Mouse (Mus musculus): ENCODE measurements around the gene Noto. TPM values are rescaled to one million over a fixed set of nuclear protein-coding genes. Genes with fewer than 3 reads are reported as not detected.
A peak's percentile ranks its signal among the peaks of the same experiment; 100 is the strongest.

The Noto gene
- polyA plus RNA-seq, 1 experiment from 2014 or later, result not detected

- peak; percentile 89 for ATAC-seq (replicated peaks; ENCODE audit: low FRiP score, low read depth)
- peaks cover 5% of the 10 kb centered on the region for H3K4me1 ChIP-seq (replicated peaks; ENCODE audit: insufficient read depth, low read length)
- peak; percentile 94 for TF ChIP-seq CTCF (IDR thresholded peaks at IDR 0.05; ENCODE audit: low read depth)
- no peaks in the 10 kb centered on the region for H3K27me3 ChIP-seq (ENCODE audit: insufficient read depth, low read length)
- no peak overlapping the region for H3K9ac ChIP-seq (ENCODE audit: low read depth, low read length)
- 25% methylated on average over 10 of the region's 10 CpGs for WGBS
- H3K27ac ChIP-seq, result no peak overlapping the region
- H3K4me3 ChIP-seq (replicated peaks; ENCODE audit: low read depth, low read length), result no peak overlapping the region
- no peaks in the 10 kb centered on the region for H3K9me3 ChIP-seq (replicated peaks; ENCODE audit: low read length)
- no peaks in the 10 kb centered on the region for H3K36me3 ChIP-seq (ENCODE audit: insufficient read depth, low read length)
- DNase-seq (ENCODE audit: low spot score), result peak; percentile 98
- peak overlapping the region; percentile 41 for H3K4me2 ChIP-seq (ENCODE audit: low read length)
Measured at GRCm38 (mm10) chr6:85380201-85380900, 43.3 kb upstream of the Noto start.

DNA sequence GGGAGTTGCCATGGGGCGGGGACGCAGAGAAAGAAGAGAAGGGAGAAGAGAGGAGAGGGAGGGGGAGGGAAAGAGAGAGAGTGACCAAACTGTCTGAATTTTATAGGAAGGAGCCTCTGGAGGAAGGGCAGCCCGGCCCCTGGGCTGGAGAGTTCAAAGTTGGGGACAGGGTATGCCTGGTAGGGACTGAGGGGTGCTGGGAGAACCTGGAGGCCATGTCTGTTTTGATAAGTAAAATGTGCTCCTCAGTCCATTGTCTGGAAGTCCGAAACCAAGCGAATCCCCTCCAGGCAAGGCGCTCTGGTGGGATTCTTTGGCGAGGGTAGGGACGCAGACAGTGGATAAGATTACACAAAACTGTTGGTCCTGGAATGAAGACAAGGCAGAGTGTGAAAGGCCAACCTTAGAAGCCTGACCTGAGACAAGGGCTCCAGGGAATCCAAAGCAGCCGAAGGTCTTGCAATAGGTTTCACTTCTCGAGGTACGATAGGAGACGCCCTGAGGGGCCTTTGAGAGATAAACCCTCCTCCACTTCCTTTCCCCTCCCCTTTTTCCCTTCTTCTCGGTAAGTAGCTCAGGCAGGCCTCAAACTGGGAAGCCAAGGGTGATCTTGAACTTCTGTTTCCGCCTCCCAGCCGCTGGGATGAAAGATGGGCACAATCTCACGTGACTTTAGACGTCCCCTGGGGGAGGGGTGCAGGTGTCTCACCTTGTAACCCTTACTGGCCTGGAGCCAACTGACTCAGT, 42.6 kb upstream of the Noto start:
- no peak for TF ChIP-seq CTCF (IDR thresholded peaks at IDR 0.05; ENCODE audit: low read depth)
- H3K36me3 ChIP-seq (ENCODE audit: insufficient read depth, low read length), result no peaks in the 10 kb centered on the region
- peak; percentile 59 for DNase-seq (ENCODE audit: low spot score)
- ATAC-seq (replicated peaks; ENCODE audit: low FRiP score, low read depth), result peak; percentile 82; the same call in 1 of the 2 replicates
- no peak overlapping the region for H3K4me3 ChIP-seq (replicated peaks; ENCODE audit: low read depth, low read length)
- H3K27me3 ChIP-seq (ENCODE audit: insufficient read depth, low read length), result no peaks in the 10 kb centered on the region
- peaks cover 5% of the 10 kb centered on the region for H3K4me1 ChIP-seq (replicated peaks; ENCODE audit: insufficient read depth, low read length)
- H3K27ac ChIP-seq, result peak overlapping the region; percentile 66
- H3K9me3 ChIP-seq (replicated peaks; ENCODE audit: low read length), result no peaks in the 10 kb centered on the region
- H3K4me2 ChIP-seq (ENCODE audit: low read length), result peak overlapping the region; percentile 41
- WGBS, result 21% methylated on average over 17 of the region's 17 CpGs
- H3K9ac ChIP-seq (ENCODE audit: low read depth, low read length), result peak overlapping the region; percentile 18; the same call in 1 of the 2 replicates

GRCm38 (mm10) chr6:85381648-85382020, 42.1 kb upstream of the Noto start:
- DNase-seq (ENCODE audit: low spot score), result no peak
- no peaks in the 10 kb centered on the region for H3K27me3 ChIP-seq (ENCODE audit: insufficient read depth, low read length)
- no peak overlapping the region for H3K9ac ChIP-seq (ENCODE audit: low read depth, low read length)
- no peak for ATAC-seq (replicated peaks; ENCODE audit: low FRiP score, low read depth)
- peaks cover 5% of the 10 kb centered on the region for H3K4me1 ChIP-seq (replicated peaks; ENCODE audit: insufficient read depth, low read length)
- H3K36me3 ChIP-seq (ENCODE audit: insufficient read depth, low read length), result no peaks in the 10 kb centered on the region
- no peak overlapping the region for H3K27ac ChIP-seq
- no peak for TF ChIP-seq CTCF (IDR thresholded peaks at IDR 0.05; ENCODE audit: low read depth)
- WGBS, result 88% methylated on average over 10 of the region's 10 CpGs
- H3K9me3 ChIP-seq (replicated peaks; ENCODE audit: low read length), result no peaks in the 10 kb centered on the region
- no peak overlapping the region for H3K4me2 ChIP-seq (ENCODE audit: low read length)
- H3K4me3 ChIP-seq (replicated peaks; ENCODE audit: low read depth, low read length), result no peak overlapping the region

GRCm38 (mm10) chr6:85382791-85383190, 40.9 kb upstream of the Noto start:
- Histone ChIP-seq H3K4me2 (ENCODE audit: low read length) (no peak overlapping the region), H3K36me3 (ENCODE audit: insufficient read depth, low read length) (no peaks in the 10 kb centered on the region), H3K9ac (ENCODE audit: low read depth, low read length) (no peak overlapping the region), H3K9me3 (replicated peaks; ENCODE audit: low read length) (no peaks in the 10 kb centered on the region), H3K27ac (no peak overlapping the region), H3K4me3 (replicated peaks; ENCODE audit: low read depth, low read length) (no peak overlapping the region), H3K27me3 (ENCODE audit: insufficient read depth, low read length) (no peaks in the 10 kb centered on the region), H3K4me1 (replicated peaks; ENCODE audit: insufficient read depth, low read length) (peaks cover 5% of the 10 kb centered on the region)
- DNase-seq (ENCODE audit: low spot score), result no peak
- WGBS, result 74% methylated on average over 2 of the region's 2 CpGs
- ATAC-seq (replicated peaks; ENCODE audit: low FRiP score, low read depth), result no peak
- TF ChIP-seq CTCF (IDR thresholded peaks at IDR 0.05; ENCODE audit: low read depth), result no peak

- Histone ChIP-seq H3K4me1 (replicated peaks; ENCODE audit: insufficient read depth, low read length) (no peaks in the 10 kb centered on the region), H3K4me3 (replicated peaks; ENCODE audit: low read depth, low read length) (no peak overlapping the region), H3K27ac (no peak overlapping the region), H3K27me3 (ENCODE audit: insufficient read depth, low read length) (no peaks in the 10 kb centered on the region), H3K9ac (ENCODE audit: low read depth, low read length) (no peak overlapping the region), H3K4me2 (ENCODE audit: low read length) (no peak overlapping the region), H3K9me3 (replicated peaks; ENCODE audit: low read length) (no peaks in the 10 kb centered on the region), H3K36me3 (ENCODE audit: insufficient read depth, low read length) (no peaks in the 10 kb centered on the region)
- WGBS, result 80% methylated on average over 5 of the region's 5 CpGs
- DNase-seq (ENCODE audit: low spot score) (no peak), ATAC-seq (replicated peaks; ENCODE audit: low FRiP score, low read depth) (no peak)
- no peak for TF ChIP-seq CTCF (IDR thresholded peaks at IDR 0.05; ENCODE audit: low read depth)
Measured at GRCm38 (mm10) chr6:85388608-85389007, 35.1 kb upstream of the Noto start.

GRCm38 (mm10) chr6:85391803-85392202, 31.9 kb upstream of the Noto start:
- Histone ChIP-seq H3K27me3 (ENCODE audit: insufficient read depth, low read length) (no peaks in the 10 kb centered on the region), H3K9me3 (replicated peaks; ENCODE audit: low read length) (no peaks in the 10 kb centered on the region), H3K4me1 (replicated peaks; ENCODE audit: insufficient read depth, low read length) (no peaks in the 10 kb centered on the region), H3K27ac (no peak overlapping the region), H3K36me3 (ENCODE audit: insufficient read depth, low read length) (no peaks in the 10 kb centered on the region), H3K4me3 (replicated peaks; ENCODE audit: low read depth, low read length) (no peak overlapping the region), H3K4me2 (ENCODE audit: low read length) (no peak overlapping the region), H3K9ac (ENCODE audit: low read depth, low read length) (no peak overlapping the region)
- TF ChIP-seq CTCF (IDR thresholded peaks at IDR 0.05; ENCODE audit: low read depth), result peak; percentile 84
- 0 out of 2 replicates have a peak, but pooled peaks have one; percentile 33 for ATAC-seq (replicated peaks; ENCODE audit: low FRiP score, low read depth)
- peak; percentile 85 for DNase-seq (ENCODE audit: low spot score)
- WGBS, result 15% methylated on average over 7 of the region's 7 CpGs

Data from kidney, postnatal 0 days (tissue).